Mouse (Mus musculus) monocyte, adult 59 days (primary cell): ENCODE data around the gene Shmt2. TPM values are rescaled to one million over a fixed set of nuclear protein-coding genes. Genes with fewer than 3 reads are reported as not detected.

Experiments
- total RNA-seq, 2 experiments: library from RNA; stranded (reverse); gene quantifications; one replicate each; pipeline ENCODE4 v1.2.4; 2023

Shmt2 gene
- total RNA-seq = 10 to 100 TPM; 12.1 to 12.7 TPM

DNA sequence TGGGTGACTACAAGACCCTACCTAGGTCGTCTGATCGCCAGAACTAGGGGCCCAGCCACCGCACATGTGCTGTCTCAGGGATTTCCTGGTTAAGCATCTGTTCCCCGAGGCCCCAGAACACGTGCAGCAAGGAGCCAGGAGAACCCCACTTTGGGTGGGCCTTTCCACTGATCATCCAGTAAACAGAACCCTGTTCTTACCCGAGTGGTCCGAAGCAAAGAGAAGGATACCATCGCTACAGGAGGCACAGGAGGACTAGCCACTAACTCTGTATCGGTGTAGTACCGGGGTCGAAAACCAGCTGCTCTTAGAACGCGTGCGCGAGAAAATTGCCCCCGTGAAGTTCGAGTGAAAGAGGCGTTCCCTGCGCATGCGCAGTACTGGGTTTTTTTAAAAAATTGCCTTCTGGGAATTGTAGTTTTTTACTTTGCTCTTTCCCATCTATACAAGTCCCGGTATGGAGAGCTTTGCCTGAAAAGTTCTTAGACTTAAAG is at the start of gene Shmt2:
Gene Shmt2, minus strand, starts transcription at position 357 of the 494 bp plus-strand sequence.

DNA sequence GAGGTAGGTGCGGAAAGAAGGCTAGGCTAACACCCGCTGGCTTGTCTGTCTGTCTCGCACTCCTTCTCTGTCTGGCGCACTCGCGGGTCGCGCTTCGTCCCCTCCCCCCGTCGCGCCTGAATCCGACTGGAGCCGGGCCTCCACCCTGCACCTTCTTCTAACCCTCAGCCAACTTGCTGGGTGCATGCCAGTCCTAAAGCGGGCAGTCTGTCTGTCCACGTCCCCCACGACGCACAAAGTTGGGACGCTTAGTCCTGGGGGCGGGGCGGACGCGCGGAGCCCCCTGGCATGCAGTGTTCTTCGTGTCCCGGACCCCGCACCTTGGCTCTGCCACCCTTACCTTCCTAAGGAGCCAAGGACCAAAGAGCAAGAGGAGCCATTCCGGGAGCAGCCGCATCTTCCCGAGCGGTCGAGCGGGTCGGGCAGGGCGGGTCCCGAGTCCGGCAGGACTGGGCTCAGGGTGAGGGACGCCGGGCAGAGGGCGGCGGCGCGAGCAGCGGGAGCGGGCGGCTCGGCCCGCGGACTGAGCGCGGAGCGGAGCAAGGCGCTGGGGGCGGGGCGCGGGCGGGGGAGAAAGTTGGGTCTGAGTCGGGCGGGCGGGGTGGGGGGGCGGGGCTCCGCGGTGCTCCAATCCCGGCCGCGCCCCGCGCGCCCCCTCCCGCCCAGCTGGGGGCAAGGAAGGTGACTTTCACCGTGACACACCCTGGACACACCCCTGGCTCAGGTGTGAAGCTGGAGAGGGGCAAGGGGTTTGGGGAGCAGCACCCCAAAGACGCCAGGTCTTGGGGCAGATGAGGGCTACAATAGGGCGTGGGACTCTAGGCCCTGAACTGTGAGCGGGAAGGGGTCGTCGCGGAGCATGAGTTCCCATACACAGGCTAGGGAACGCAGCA is 12.0 kb upstream of the Shmt2 start, which contains the start of gene Nxph4:
Gene Nxph4, minus strand, starts transcription at position 524 of the 893 bp plus-strand sequence.

GRCm38 (mm10) chr10:127514764-127515163 is 7.5 kb downstream of the Shmt2 start, which contains the start of gene Ndufa4l2:
Ndufa4l2 (plus strand) TSS chr10:127514967.

DNA sequence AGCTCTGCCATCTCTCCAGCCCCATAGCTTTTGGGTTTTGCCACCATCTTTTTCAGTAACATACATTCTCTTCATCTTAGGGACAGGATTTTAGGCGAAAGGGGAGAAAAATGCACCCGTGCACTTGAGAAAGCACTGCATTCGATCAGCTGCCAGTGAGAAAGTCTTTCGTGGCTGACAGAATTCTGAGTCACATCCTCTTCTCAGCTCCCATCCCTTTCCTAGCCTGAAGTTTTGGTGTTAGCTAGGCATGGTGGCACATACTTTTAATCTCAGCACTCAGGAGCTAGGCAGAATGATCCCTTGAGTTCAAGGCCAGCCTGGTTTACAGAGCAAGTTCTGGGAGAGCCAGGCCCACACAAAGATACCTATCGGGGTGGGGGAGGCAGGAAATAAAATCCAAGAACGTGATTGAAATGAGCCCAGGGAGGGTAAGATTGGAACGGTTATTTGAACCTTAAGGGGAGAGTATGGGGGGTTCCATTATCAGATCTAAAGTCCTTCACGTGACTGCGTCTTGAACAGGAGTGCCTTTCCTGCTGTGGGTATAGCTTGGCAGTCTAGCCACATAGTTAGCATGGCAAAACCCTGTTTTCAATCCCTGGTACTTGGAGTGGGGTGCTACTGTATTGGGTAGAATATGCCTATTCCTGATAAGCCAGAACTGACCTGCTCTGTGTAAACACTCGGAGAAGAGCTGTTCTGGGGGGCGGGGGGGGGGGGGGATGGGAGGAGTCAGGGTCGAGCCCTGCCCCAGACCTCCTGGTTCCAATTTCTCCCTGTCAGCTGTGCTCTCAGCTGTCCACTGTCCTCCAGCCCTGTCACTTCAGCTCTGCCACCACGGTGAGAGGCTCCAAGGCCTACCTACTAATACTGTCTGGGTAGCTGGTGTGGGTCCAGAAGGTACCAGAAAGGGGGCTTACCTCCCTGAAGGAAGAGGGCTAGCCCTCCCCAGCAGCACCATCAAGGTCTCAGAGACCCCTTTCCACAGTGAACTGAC is 21.1 kb downstream of the Shmt2 start, which contains the start of gene Stac3:
Gene Stac3, plus strand, starts transcription at position 793 of the 1,000 bp plus-strand sequence.

Other genes with a start within 250 kb of the Shmt2 start
- gene Mbd6, start 233.4 kb downstream of the Shmt2 start, total RNA-seq = 100 to 1,000 TPM; 116 to 118 TPM
- 10 to 100 TPM; 37.6 to 42.2 TPM for gene Mars, start 210.7 kb downstream of the Shmt2 start, total RNA-seq
- 100 to 1,000 TPM; 216 to 240 TPM for gene Arhgap9, start 200.5 kb downstream of the Shmt2 start, total RNA-seq
- gene Gli1, start 180.5 kb downstream of the Shmt2 start, total RNA-seq = under 1 TPM in 1 of 2 experiments, not detected in 1; 0.66 TPM
- not detected for gene Inhbe, start 168.0 kb downstream of the Shmt2 start, total RNA-seq
- not detected for gene Inhbc, start 152.0 kb downstream of the Shmt2 start, total RNA-seq
- 100 to 1,000 TPM in 1 of 2 experiments, 10 to 100 TPM in 1; 98.4 to 116 TPM for gene R3hdm2, start 142.1 kb downstream of the Shmt2 start, total RNA-seq
- gene Stac3, start 20.8 kb downstream of the Shmt2 start, total RNA-seq = 1 to 10 TPM; 1.0 to 3.7 TPM
- gene Ndufa4l2, start 7.5 kb downstream of the Shmt2 start, total RNA-seq = not detected
- not detected for gene Nxph4, start 12.1 kb upstream of the Shmt2 start, total RNA-seq
- 100 to 1,000 TPM; 860 to 920 TPM for gene Lrp1, start 98.7 kb upstream of the Shmt2 start, total RNA-seq
- 100 to 1,000 TPM; 278 to 289 TPM for gene Stat6, start 120.5 kb upstream of the Shmt2 start, total RNA-seq
- 1 to 10 TPM; 6.8 to 6.9 TPM for gene Nemp1, start 144.5 kb upstream of the Shmt2 start, total RNA-seq
- 10 to 100 TPM; 18.2 to 18.5 TPM for gene Nab2, start 146.1 kb upstream of the Shmt2 start, total RNA-seq
- gene Myo1a, start 182.7 kb upstream of the Shmt2 start, total RNA-seq = not detected
- not detected for gene Tac2, start 202.0 kb upstream of the Shmt2 start, total RNA-seq
- gene Zbtb39, start 217.1 kb upstream of the Shmt2 start, total RNA-seq = 10 to 100 TPM; 11.1 to 13.0 TPM
- not detected for gene Gpr182, start 229.3 kb upstream of the Shmt2 start, total RNA-seq
- not detected for gene Rdh1, start 237.3 kb upstream of the Shmt2 start, total RNA-seq
- gene Rdh16f1, start 237.3 kb upstream of the Shmt2 start, total RNA-seq = not detected